Mouse (Mus musculus) stomach, embryonic 16.5 days (tissue): ENCODE results near the gene Gm19668. TPM values are rescaled to one million over a fixed set of nuclear protein-coding genes. Genes with fewer than 3 reads are reported as not detected.
"Not testable (repeated sequence)": the region's sequence is repeated elsewhere in the genome, so short reads cannot be mapped to it uniquely, and the experiment has no call there.

Experiments used
- ATAC-seq: fragments of 200-750 bp; cut with Nextera tagmentation; 2 replicates; pipeline ENCODE4 v1.8.0; 2017; ENCODE audit warnings: moderate number of reproducible peaks, moderate TSS enrichment; ENCODE audit not compliant: insufficient read depth, low FRiP score
- H3K27ac ChIP-seq: fragments of 300-500 bp; sonication (generic); 2 replicates; pipeline ENCODE4 v1.5.1; 2014; ENCODE audit warnings: low read length
- H3K27me3 ChIP-seq: fragments of 300-500 bp; sonication (generic); 2 replicates; pipeline ENCODE4 v1.6.1; 2014; ENCODE audit warnings: low read length, control low read depth, mixed read lengths; ENCODE audit not compliant: control insufficient read depth, insufficient read depth
- H3K36me3 ChIP-seq: fragments of 300-500 bp; sonication (generic); 2 replicates; pipeline ENCODE4 v1.6.1; 2014; ENCODE audit warnings: low read length; ENCODE audit not compliant: control insufficient read depth, insufficient read depth
- H3K4me1 ChIP-seq: fragments of 300-500 bp; sonication (generic); 2 replicates; pipeline ENCODE4 v1.6.1; 2014; ENCODE audit warnings: low read length, control low read depth, mixed read lengths; ENCODE audit not compliant: control insufficient read depth, insufficient read depth
- H3K4me2 ChIP-seq: fragments of 300-500 bp; sonication (generic); 2 replicates; pipeline ENCODE4 v1.6.1; 2014; ENCODE audit warnings: low read depth, low read length, mixed read lengths
- H3K4me3 ChIP-seq: fragments of 300-500 bp; sonication (generic); replicated peaks from 2 replicates; pipeline ENCODE4 v1.5.1; 2014; ENCODE audit warnings: mild to moderate bottlenecking, low read length
- H3K9ac ChIP-seq: fragments of 300-500 bp; sonication (generic); 2 replicates; pipeline ENCODE4 v1.6.1; 2014; ENCODE audit warnings: low read length
- H3K9me3 ChIP-seq: fragments of 300-500 bp; sonication (generic); replicated peaks from 2 replicates; pipeline ENCODE4 v1.6.1; 2016; ENCODE audit warnings: low read length, control low read depth; ENCODE audit not compliant: control insufficient read depth
- WGBS: fragments of 180-500 bp; shearing (Covaris S2); extraction: QIAGEN DNeasy Blood & Tissue Kit; methylation state at CpG from one replicate; pipeline ENCODE4 v1.1.7; 2014; 5-methylcytosine and 5-hydroxymethylcytosine counted together
- polyA plus RNA-seq: library from polyadenylated mRNA; unstranded; fragments of >200 nt; fragmentation: Nextera tagmentation; extraction: Ambion mirVana; gene quantifications from 2 replicates; pipeline ENCODE4 v1.2.1, GENCODE M21; 2015

Gene Gm19668
- polyA plus RNA-seq, 1 experiment from 2014 or later, result not detected

- ATAC-seq, H3K4me3 ChIP-seq, H3K9ac ChIP-seq, H3K4me1 ChIP-seq, H3K4me2 ChIP-seq, H3K36me3 ChIP-seq, H3K27ac ChIP-seq, H3K9me3 ChIP-seq, H3K27me3 ChIP-seq: not testable (repeated sequence)
- 86% methylated on average over 1 of the region's 1 CpGs for WGBS
Observed at GRCm38 (mm10) chr10:77750686-77751085, 48.2 kb downstream of the Gm19668 start.

Other genes starting within 250 kb of the Gm19668 start
- gene Pttg1ip, start 217.4 kb downstream of the Gm19668 start, polyA plus RNA-seq, result 210 and 244 TPM in 2 replicates
- gene Sumo3, start 193.0 kb downstream of the Gm19668 start, polyA plus RNA-seq, result 324 and 327 TPM in 2 replicates
- gene Gm49325, start 192.9 kb downstream of the Gm19668 start, polyA plus RNA-seq, result 4.4 and 10.1 TPM in 2 replicates
- 78.0 and 82.4 TPM in 2 replicates for gene Ube2g2, start 176.9 kb downstream of the Gm19668 start, polyA plus RNA-seq
- 0.96 and 1.5 TPM in 2 replicates for gene Tspear, start 112.6 kb downstream of the Gm19668 start, polyA plus RNA-seq
- not detected in 2 replicates for gene Gm19402, start 108.4 kb downstream of the Gm19668 start, polyA plus RNA-seq
- not detected in 2 replicates for gene Gm9508, start 101.9 kb downstream of the Gm19668 start, polyA plus RNA-seq
- not detected in 2 replicates for gene Gm10272, start 92.5 kb downstream of the Gm19668 start, polyA plus RNA-seq
- 0.27 TPM in 1 of 2 replicates, not detected in the other for gene Gm10024, start 87.7 kb downstream of the Gm19668 start, polyA plus RNA-seq
- gene Gm10142, start 83.3 kb downstream of the Gm19668 start, polyA plus RNA-seq, result not detected in 2 replicates
- not detected in 2 replicates for gene Krtap12-1, start 78.5 kb downstream of the Gm19668 start, polyA plus RNA-seq
- not detected in 2 replicates for gene Gm10100, start 72.6 kb downstream of the Gm19668 start, polyA plus RNA-seq
- gene Gm18596, start 56.5 kb downstream of the Gm19668 start, polyA plus RNA-seq, result not detected in 2 replicates
- gene Gm9736, start 47.8 kb downstream of the Gm19668 start, polyA plus RNA-seq, result not detected in 2 replicates
- gene Gm3233, start 39.5 kb downstream of the Gm19668 start, polyA plus RNA-seq, result not detected in 2 replicates
- not detected in 2 replicates for gene Gm3238, start 27.8 kb downstream of the Gm19668 start, polyA plus RNA-seq
- gene Gm7138, start 22.2 kb downstream of the Gm19668 start, polyA plus RNA-seq, result not detected in 2 replicates
- not detected in 2 replicates for gene Gm3250, start 16.6 kb downstream of the Gm19668 start, polyA plus RNA-seq
- gene Gm7137, start 10.9 kb downstream of the Gm19668 start, polyA plus RNA-seq, result not detected in 2 replicates
- gene Gm9639, start 4.1 kb downstream of the Gm19668 start, polyA plus RNA-seq, result not detected in 2 replicates
- not detected in 2 replicates for gene Gm9507, start 12.7 kb upstream of the Gm19668 start, polyA plus RNA-seq
- not detected in 2 replicates for gene Gm2696, start 15.5 kb upstream of the Gm19668 start, polyA plus RNA-seq
- not detected in 2 replicates for gene Krtap10-4, start 28.0 kb upstream of the Gm19668 start, polyA plus RNA-seq
- not detected in 2 replicates for gene Krtap10-10, start 36.8 kb upstream of the Gm19668 start, polyA plus RNA-seq
- not detected in 2 replicates for gene Gm36176, start 47.7 kb upstream of the Gm19668 start, polyA plus RNA-seq
- not detected in 2 replicates for gene Gm10318, start 53.7 kb upstream of the Gm19668 start, polyA plus RNA-seq
- gene Gm3285, start 62.8 kb upstream of the Gm19668 start, polyA plus RNA-seq, result not detected in 2 replicates
- gene Lrrc3, start 103.4 kb upstream of the Gm19668 start, polyA plus RNA-seq, result 5.8 and 6.7 TPM in 2 replicates
- gene Trpm2, start 171.4 kb upstream of the Gm19668 start, polyA plus RNA-seq, result 1.1 and 1.5 TPM in 2 replicates
- gene 1810043G02Rik, start 179.4 kb upstream of the Gm19668 start, polyA plus RNA-seq, result 24.8 and 25.2 TPM in 2 replicates
- 195 and 225 TPM in 2 replicates for gene Pfkl, start 210.9 kb upstream of the Gm19668 start, polyA plus RNA-seq
- 0.56 and 0.63 TPM in 2 replicates for gene Dnmt3l, start 242.8 kb upstream of the Gm19668 start, polyA plus RNA-seq
- gene Aire, start 244.5 kb upstream of the Gm19668 start, polyA plus RNA-seq, result 0.15 and 0.20 TPM in 2 replicates